Mouse (Mus musculus): ENCODE results near the gene Zfp334.
A peak's percentile ranks its signal among the peaks of the same experiment; 100 is the strongest.

Zfp334 gene

DNA sequence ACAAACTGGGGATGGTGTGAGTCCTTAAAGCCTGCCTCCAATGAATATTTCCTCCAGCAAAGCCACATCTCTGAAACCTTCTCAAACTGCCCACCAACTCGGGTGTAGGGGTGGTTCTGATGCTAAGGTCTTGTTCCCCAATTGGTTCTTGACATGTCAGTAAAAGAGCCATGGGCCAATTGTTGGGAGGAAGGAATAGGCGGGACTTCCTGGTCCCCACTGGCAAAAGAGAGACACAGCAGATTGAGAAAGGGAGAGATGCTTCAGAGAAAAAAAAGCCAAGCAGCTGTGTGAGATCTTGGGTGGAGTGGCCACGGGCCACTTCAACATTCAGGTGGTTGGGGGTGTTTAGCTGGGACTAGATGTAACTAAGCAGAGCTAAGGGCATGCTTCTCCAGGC is 17.0 kb downstream of the Zfp334 start:
- peak; percentile 39 for DNase-seq

DNA sequence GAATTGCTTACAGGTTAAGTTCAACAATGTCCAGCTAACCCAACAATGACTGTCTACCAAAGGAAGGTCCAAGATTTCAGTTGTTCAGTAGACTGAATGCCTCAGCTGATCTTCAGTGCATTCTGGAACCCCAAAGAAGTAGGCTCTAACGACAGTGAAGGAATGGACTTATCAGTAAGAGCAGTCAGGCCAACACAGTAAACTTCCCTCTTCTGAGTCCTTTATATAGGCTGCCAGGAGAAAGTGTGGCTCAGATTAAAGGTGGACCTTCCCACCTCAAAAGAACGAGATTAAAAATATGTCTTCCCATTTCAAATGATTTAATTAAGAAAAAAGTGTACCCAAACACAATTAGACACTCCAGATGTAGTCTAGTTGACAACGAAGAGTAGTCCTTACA is 17.7 kb downstream of the Zfp334 start:
- no peak for DNase-seq

DNA sequence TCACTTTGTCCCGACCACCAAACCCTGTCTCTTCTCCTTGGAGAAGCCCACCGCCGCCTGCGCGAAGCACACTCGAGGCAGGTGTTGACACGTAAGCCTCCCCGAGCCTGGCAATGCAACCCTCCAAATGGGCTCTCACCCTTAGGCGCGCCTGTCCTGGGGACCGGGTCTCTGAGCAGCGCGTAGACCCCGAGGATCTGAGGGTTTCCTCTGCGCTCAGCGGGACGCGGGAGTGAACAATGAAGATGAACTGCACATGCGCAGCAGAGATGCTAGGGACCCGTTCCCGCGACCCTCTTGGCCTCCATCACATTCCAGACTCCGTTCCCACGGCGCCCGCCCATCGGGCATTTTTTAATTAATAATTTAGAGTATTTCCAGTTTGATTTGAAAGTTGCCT is 19.6 kb downstream of the Zfp334 start, which contains the start of gene Zfp663:
Zfp663 (minus strand) TSS at position 234 of the 400 bp plus-strand sequence.
- DNase-seq: no peak

DNA sequence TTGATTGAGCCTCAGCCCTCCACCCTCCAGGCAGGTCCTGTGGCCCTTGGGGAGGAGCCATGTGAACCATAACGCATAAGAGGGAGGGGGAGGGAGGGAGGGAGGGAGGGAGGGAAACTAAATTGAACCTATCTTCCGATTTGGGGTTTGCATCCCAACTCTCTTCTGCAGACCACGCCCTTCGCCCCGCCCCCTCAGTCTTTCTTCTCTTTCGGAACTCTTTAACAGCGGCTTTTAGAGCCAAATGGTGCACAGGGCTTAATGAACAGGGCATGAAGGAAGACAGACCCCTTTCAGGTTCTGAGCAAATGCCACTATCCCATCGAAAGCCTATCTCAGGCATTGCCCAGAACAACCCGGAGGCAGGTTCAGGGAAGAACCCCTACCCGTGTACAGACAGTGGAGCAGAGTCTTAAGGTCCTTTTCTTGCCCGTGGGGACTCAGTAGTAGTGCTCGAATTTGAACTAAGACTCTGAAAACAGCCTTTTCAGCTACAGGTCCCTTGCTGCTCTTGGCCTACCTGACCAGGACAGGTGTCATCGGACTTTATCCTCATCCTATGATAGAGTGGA is 20.1 kb downstream of the Zfp334 start:
- no peak for DNase-seq

DNA sequence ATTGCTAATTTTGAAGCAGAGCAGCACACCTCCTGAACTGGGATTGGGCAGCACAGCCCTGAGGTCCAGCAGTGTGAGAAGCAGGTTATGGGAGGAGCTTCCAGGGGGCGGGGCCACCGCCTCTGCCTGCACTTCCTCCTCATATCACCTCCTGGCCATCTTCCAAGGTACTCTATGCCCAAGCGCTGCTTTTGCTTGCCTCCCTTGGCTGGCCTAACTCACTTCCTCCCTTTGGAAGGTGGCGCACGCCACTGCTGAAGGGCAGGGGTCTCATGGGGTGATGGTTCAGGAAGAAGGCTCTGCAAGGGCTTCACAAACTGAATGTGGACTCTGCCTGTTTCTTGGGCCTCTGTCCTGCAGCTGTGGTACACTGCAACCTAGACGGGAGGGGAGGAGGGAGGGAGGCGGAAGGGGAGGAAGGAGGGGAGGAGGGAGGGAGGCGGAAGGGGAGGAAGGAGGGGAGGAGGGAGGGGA is 21.0 kb downstream of the Zfp334 start:
- DNase-seq: no peak

DNA sequence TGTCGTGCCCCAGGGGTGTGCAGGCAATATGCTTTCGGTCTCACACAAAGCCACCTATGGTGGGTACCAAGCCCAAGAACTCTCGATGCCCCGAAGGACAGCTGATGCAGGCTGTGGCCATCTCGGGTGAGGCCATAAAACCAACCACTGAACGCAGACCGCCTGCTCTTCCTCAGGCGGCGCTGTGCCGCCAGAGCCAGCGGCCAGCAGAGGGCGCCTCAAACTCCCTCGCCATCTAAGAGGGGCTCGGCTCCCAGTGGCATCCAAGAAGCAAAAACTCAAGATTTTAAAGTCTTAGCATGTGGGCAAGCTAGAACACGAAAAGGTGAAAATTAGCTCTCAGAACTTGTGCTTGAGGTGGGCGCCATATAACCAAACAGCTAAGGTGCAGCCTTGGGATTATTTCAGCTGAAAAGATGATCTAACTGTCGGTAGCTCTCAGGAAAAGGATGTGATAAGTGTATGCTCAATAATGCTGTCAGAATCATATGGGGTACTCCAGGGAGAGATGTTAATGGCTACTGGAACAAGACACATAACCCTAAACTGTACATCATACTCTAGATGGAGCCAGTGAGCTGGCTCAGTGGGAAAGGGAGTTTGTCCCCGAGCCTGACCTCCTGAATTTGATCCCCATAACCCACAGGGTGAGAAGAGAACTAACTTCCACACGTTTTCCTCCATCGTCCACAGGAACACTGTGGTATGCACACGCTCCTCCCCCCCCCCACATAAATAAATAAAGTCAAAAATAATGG is 23.5 kb downstream of the Zfp334 start:
- DNase-seq: peak; percentile 48

DNA sequence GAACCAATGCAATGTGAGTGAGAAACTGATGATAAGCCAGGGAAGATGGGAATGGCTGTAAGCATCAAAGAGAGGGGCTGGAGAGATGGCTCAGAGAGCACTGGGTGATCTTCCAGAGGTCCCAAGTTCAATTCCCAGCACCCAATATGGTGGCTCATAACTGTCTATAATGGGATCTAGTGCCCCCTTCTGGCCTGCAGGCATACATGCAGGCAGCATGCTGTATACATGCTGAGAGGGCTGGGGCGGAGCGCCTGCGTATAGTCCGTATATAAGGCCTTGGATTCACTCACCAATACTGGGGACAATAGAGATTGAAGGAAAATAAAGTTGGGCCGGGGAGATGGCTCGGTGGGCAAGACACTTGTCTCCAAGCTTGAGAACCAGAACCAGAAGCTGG is 24.8 kb downstream of the Zfp334 start:
- DNase-seq: no peak

DNA sequence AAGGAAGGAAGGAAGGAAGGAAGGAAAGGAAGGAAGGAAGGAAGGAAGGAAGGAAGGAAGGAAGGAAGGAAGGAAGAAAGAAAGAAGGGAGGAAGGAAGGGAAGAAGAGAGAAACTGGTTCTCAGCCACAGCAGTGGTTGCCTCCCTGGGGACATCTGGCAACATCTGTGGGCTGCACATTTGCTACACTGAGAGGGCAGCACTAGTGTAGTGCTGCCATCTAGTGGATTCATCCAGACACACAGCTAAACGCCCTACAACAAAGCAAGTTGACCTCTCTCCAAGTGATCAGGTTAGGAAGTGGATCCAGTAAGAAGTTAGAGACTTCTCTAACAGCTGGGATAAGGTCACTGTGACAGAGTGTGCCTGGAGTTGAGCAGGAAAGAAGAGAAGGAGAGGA is 27.2 kb downstream of the Zfp334 start:
- DNase-seq: peak; percentile 49

DNA sequence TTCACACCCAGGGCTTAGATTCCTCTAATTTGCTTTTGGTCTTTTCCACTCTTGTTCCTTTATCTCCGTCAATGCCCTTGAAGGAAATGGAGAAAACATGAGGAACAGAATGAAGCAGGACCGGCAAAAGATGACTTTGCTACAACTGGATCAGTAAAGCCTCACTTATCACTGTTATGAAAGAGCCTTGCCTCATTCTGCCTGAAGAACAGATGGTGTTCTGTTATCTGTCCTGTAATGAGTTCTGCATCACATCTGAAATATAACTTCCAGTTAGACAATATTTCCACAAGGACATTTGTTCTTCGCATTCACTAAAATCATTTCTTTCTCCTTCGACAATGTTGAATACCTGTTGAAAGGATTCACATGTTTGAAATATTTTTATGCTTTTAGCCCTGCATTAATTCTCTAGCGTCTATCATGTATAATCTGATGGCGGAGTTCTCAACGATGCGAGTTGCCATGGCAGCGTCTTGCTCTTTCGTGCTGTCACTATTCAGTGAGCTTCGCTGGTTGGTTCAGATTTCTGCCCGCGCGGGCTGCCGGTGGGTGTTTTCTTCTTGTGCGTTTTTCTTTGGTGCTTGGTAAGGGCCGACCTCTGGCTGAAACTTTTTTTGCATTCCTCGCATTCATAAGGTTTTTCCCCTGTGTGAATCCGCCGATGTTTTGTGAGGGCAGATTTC is 36.1 kb downstream of the Zfp334 start:
- DNase-seq: peak; percentile 39

DNA sequence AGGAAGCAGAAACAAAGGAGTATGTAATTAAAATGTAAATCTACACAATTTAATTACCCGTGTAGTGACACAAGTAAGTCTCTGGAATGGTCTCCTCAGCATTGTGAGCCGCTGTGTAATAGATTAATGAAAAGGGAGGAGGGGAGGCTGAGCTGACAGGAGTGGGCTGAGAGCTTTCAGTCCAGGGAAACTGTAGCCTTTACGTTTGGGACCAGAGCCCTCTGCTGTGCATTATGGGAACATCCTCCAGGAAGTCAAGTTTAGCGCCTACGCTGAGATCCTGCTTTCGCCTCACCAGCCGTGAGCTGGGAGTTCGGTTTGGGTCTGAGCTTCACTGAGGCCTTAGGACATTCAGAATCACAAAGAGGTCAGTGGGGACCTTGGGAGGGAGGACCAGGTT is 38.6 kb downstream of the Zfp334 start:
- peak; percentile 66 for DNase-seq

DNA sequence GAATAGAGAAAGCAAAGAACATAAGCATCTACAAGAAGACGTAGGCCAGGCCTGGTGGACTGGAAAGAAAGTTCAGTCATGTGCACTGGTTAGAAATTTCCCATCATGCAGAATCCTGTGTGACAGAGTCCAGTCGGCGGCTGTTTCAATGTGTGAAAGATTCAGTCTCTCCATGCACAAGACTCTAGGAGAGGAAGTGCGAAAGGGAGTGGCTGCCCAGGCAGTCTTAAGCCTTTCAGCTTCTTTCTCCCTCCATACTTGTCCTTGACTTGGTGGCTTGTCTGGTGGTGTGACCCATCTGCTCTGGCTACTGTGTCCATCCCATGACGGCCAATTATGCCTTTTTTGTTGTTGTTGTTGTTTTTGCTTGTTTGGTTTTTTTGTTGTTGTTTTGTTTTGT is 41.9 kb downstream of the Zfp334 start:
- no peak for DNase-seq

DNA sequence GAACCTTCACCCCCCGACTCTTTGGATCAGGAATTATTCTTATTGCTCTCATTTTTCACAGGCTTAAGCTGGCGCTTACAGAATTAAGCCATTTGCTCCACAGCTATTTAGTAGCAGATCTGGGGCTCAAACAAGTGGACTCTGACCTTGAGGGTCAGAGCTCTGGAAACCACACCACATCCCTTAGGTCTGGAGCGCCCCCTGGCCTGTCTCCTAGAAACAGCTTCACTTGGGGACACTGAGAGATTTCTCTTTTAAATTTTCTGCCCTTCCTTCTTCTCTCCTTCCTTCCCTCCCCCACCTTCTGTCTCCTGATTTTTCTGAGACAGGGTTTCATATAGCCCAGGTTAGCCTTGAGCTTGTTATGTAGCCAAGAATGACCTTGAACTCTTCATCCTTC is 50.9 kb downstream of the Zfp334 start:
- DNase-seq: no peak

DNA sequence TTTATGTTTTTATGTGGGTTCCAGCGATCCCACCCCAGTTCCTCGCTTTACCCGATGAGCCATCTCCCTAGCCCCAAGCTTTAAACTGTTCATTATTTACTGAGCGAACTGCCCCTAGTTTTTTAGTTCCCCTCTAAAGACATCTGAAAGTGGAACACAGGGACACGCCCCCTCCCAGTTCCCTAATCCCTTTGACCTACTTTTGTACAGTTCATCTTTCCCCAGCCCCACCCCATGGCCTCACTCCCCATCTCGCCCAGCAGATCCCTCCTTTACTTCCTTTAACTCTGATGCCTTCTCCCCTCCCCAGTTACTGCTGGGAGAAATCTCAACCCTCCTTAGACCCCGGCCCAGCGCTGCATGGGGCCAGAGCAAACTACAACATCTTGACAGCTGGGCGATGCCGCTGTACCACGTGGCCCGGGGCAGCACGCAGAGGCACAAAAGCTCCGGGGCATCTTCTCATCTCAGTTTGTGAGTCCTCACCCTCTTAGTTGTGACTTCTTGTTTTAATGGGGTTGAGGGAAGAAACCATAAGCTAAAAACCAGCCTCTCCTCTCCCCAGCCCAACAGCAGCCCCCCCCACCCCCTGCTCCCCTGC is 55.3 kb downstream of the Zfp334 start:
- no peak for DNase-seq

DNA sequence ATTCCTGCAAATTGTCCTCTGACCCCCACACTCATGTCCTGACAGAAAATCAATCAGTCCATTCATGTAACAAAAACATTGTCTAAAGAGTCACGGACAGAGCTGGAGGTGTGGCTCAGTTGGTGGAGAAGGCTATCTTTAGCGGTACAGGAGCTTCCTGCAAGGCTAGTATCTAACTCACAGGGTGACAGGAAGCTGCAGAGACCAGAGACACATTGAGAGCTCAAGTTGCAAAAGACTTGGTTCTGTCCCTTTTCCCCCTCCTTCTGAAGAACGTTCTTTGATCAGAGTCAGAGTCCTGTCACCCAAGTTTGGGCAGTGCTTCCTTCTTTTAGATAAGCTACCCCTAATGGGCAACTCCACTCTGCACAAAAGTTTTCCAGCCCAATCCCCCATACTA is 58.4 kb downstream of the Zfp334 start:
- no peak for DNase-seq

DNA sequence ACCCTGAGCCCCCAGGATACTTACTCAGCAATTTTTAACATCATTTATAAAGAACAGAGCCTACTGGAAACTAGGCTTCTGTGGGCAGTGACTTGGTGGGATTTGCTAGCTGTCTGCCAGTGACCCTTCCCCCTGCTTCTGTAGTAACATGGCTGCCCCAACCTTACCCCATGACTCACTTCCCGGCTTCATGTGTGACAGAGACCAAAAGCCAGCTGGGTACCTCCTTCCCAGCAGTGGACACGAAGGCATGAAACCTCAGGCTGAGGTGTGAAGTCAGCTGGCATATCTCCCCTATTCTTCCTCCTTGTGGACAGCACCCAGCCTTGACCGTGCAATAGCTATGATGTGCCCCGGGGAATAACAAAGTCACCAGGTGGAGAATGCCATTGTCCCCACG is 59.3 kb downstream of the Zfp334 start:
- no peak for DNase-seq

DNA sequence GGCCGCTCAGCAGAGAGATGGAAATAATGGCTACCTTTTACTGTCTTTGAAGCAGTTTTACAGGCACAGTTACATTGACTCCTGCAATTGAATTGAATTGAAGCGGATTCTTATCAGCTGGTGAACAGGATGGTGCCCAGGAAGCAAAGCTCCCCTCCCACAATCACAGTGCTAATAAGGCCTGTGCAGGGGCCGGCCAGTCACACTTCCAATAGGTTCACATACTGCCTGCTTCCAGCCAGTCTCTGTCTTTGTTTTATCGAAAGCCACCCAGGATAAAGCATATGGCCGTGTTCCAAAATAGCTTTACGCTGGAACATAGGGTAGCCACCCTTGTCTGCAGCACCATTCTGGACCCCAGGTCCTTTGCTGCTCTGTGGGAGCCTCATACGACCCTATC is 60.7 kb downstream of the Zfp334 start:
- no peak for DNase-seq

DNA sequence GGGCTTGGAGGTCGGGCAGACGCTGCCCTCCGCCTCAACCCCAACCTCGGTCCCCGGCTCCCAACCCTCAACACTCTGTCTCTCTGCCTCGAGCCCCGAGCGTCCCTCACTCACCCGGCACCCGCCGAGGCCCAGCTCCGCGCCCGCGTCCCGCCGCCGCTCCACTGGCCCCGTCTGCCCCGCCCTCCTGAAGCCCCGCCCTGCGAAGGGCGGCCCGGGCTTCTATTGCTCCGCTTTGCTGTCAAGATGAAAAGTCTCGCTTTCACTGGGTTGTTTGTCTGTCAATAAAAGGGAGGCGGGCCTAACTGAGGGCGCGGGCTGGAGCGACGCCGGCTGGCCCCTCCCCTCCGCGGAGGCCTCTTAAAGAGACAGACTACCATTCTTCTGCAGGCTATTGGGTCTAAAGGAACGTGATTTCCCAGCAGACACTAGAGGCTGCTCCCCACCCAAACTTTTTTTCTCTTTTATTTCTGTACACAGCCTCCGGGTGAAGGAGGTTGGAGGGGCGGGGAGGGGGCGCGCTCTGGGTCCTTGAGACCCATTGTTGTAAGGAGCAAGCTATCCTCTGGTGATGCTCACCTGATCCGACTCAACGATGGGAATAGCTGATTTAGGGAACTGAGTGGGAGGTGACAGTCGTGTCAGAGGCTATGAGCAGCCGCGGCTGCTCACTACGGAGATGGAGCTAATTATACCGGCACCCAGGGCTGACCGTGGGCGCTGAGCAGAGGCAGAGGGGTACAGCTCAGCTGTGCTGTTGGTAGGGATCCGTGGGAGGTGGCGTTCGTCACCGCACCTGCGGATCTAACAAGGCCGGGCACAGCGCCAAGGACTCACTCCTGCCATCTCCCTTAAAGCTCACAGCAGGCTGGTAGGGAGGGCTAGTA is 61.5 kb downstream of the Zfp334 start, which contains the start of gene Elmo2:
Elmo2 (minus strand) TSS at position 176 of the 887 bp plus-strand sequence.
- peak; percentile 98 for DNase-seq

DNA sequence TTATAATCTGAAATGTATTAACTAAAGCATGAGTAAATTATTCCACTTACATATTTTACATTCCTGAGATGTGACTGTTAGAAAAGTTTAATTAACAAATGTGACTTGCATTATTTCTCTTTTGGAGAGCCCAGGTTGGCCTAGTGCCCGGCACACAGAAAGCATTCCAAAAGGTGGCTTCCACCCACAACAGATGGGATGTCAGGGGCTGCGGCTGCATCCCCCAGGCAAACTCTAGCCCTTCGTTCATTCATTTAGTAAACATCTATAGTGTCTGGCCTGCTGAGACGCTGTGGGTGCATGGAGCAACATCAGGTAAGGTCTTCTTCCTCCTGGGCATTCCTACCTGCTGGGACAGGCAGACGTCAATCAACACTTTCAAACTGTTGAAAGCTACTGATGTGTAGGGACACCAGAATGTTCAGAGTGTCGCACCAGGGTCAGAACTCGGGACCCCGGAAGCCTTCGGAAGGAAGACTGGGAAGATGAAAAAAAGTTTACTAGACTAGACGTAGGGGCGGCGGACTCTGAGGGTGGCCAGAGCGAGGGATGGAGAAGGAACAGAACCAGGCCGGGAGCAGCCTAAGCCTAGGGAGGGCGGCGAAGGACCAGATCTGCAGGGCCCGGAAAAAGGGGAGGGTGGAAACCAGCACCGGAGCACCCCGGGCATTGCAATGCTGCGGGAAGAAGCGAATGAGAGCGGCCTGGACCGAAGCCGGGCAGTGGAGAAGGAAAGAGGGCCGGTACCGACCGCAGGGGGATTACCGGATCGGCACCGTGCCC is 62.3 kb downstream of the Zfp334 start:
- no peak for DNase-seq

All from right cerebral cortex, adult 18-20 months (tissue).